Mouse (Mus musculus) ES-Bruce4 (cell line): Measurements from ENCODE around the gene Immp2l. TPM values are rescaled to one million over a fixed set of nuclear protein-coding genes. Genes with fewer than 3 reads are reported as not detected.

Experiments used
- H3K27ac ChIP-seq: 2 replicates; pipeline ENCODE4 v1.5.1; 2012; ENCODE audit warnings: low read length, inconsistent platforms; ENCODE audit not compliant: insufficient read depth
- H3K27me3 ChIP-seq: 2 replicates; pipeline ENCODE4 v1.6.1; 2012; ENCODE audit warnings: mild to moderate bottlenecking, low read length, inconsistent platforms; ENCODE audit not compliant: control insufficient read depth, poor library complexity, insufficient read depth, severe bottlenecking
- H3K36me3 ChIP-seq: 2 replicates; pipeline ENCODE4 v1.6.1; 2012; ENCODE audit warnings: inconsistent platforms, mild to moderate bottlenecking, low read length, moderate library complexity; ENCODE audit not compliant: control insufficient read depth, poor library complexity, insufficient read depth, severe bottlenecking
- H3K4me1 ChIP-seq: one replicate; pipeline ENCODE4 v1.8.1; 2011; ENCODE audit warnings: low read length; ENCODE audit not compliant: control insufficient read depth, insufficient read depth
- H3K4me3 ChIP-seq: 2 replicates; pipeline ENCODE4 v1.5.1; 2011; ENCODE audit warnings: low read depth, mild to moderate bottlenecking, low read length
- H3K9ac ChIP-seq: 2 replicates; pipeline ENCODE4 v1.6.1; 2012; ENCODE audit warnings: low read depth, mild to moderate bottlenecking, inconsistent platforms; ENCODE audit not compliant: poor library complexity, severe bottlenecking
- H3K9me3 ChIP-seq: replicated peaks from 2 replicates; pipeline ENCODE4 v1.6.1; 2012; ENCODE audit warnings: mild to moderate bottlenecking, low read length, inconsistent platforms; ENCODE audit not compliant: control insufficient read depth, poor library complexity, insufficient read depth, severe bottlenecking
- CTCF ChIP-seq: IDR thresholded peaks from one replicate; pipeline ENCODE4 v1.8.1; 2011; ENCODE audit warnings: low read depth, low read length
- EP300 ChIP-seq: IDR thresholded peaks from 2 replicates; pipeline ENCODE4 v1.6.1; 2011; ENCODE audit warnings: low read depth, low read length; ENCODE audit not compliant: insufficient read depth
- POLR2A ChIP-seq: IDR thresholded peaks from one replicate; pipeline ENCODE4 v1.8.1; 2011; ENCODE audit warnings: low read length; ENCODE audit not compliant: insufficient read depth
- polyA plus RNA-seq: library from polyadenylated mRNA; stranded (reverse); fragments of >200 nt; gene quantifications from 2 replicates; pipeline ENCODE4 v1.2.4, GENCODE M21; 2011; ENCODE audit warnings: low read depth; ENCODE audit not compliant: missing spikeins, insufficient read depth, insufficient read length

Gene Immp2l
- polyA plus RNA-seq, 1 experiment = 15.5 TPM

GRCm38 (mm10) chr12:41275361-41275760 is 251.5 kb downstream of the Immp2l start:
- Histone ChIP-seq H3K27me3 (no peaks in the 10 kb centered on the region), H3K9me3 (peaks cover 8% of the 10 kb centered on the region), H3K4me3 (no peak overlapping the region), H3K36me3 (no peaks in the 10 kb centered on the region), H3K27ac (no peak overlapping the region), H3K4me1 (no peaks in the 10 kb centered on the region), H3K9ac (no peak overlapping the region)
- TF ChIP-seq POLR2A (no peak), EP300 (no peak), CTCF (no peak)

- H3K4me3 ChIP-seq = no peak overlapping the region
- no peak overlapping the region for H3K9ac ChIP-seq
- no peak overlapping the region for H3K27ac ChIP-seq
- no peak for TF ChIP-seq POLR2A
- TF ChIP-seq CTCF = no peak
- no peak for TF ChIP-seq EP300
- H3K27me3 ChIP-seq = no peaks in the 10 kb centered on the region
- peaks cover 5% of the 10 kb centered on the region; the same call in 1 of the 2 replicates for H3K9me3 ChIP-seq
- no peaks in the 10 kb centered on the region for H3K36me3 ChIP-seq
- H3K4me1 ChIP-seq = no peaks in the 10 kb centered on the region
Measured at GRCm38 (mm10) chr12:41277896-41278295, 254.0 kb downstream of the Immp2l start.

- Histone ChIP-seq H3K36me3 (no peaks in the 10 kb centered on the region), H3K27me3 (no peaks in the 10 kb centered on the region), H3K9me3 (no peaks in the 10 kb centered on the region), H3K4me1 (no peaks in the 10 kb centered on the region), H3K4me3 (no peak overlapping the region), H3K27ac (no peak overlapping the region), H3K9ac (no peak overlapping the region)
- TF ChIP-seq EP300 (no peak), POLR2A (no peak), CTCF (no peak)
Measured at GRCm38 (mm10) chr12:41289047-41289446, 265.2 kb downstream of the Immp2l start.

- H3K36me3 ChIP-seq = no peaks in the 10 kb centered on the region
- no peaks in the 10 kb centered on the region for H3K9me3 ChIP-seq
- no peak overlapping the region for H3K27ac ChIP-seq
Measured at GRCm38 (mm10) chr12:41307015-41307414, 283.1 kb downstream of the Immp2l start.

GRCm38 (mm10) chr12:41308726-41309680 is 285.1 kb downstream of the Immp2l start:
- H3K9ac ChIP-seq = no peak overlapping the region
- no peaks in the 10 kb centered on the region for H3K27me3 ChIP-seq
- no peaks in the 10 kb centered on the region for H3K9me3 ChIP-seq
- H3K27ac ChIP-seq = no peak overlapping the region
- no peaks in the 10 kb centered on the region for H3K36me3 ChIP-seq
- TF ChIP-seq POLR2A (no peak), EP300 (no peak), CTCF (no peak)
- no peaks in the 10 kb centered on the region for H3K4me1 ChIP-seq
- no peak overlapping the region for H3K4me3 ChIP-seq

More at GRCm38 (mm10) chr12:41307015-41307414, 283.1 kb downstream of the Immp2l start:
- Histone ChIP-seq H3K9ac (no peak overlapping the region), H3K4me3 (no peak overlapping the region), H3K4me1 (no peaks in the 10 kb centered on the region), H3K27me3 (no peaks in the 10 kb centered on the region)
- TF ChIP-seq POLR2A (no peak), EP300 (no peak), CTCF (no peak)

GRCm38 (mm10) chr12:41313391-41313790 is 289.5 kb downstream of the Immp2l start:
- H3K9ac ChIP-seq = no peak overlapping the region
- H3K4me3 ChIP-seq = no peak overlapping the region
- TF ChIP-seq POLR2A (no peak), EP300 (no peak), CTCF (no peak)
- H3K36me3 ChIP-seq = no peaks in the 10 kb centered on the region
- H3K9me3 ChIP-seq = no peaks in the 10 kb centered on the region
- no peak overlapping the region for H3K27ac ChIP-seq
- H3K4me1 ChIP-seq = no peaks in the 10 kb centered on the region
- no peaks in the 10 kb centered on the region for H3K27me3 ChIP-seq
